9 mouse cellular contexts compared by ENCODE assay signal in the genomic region with DNA sequence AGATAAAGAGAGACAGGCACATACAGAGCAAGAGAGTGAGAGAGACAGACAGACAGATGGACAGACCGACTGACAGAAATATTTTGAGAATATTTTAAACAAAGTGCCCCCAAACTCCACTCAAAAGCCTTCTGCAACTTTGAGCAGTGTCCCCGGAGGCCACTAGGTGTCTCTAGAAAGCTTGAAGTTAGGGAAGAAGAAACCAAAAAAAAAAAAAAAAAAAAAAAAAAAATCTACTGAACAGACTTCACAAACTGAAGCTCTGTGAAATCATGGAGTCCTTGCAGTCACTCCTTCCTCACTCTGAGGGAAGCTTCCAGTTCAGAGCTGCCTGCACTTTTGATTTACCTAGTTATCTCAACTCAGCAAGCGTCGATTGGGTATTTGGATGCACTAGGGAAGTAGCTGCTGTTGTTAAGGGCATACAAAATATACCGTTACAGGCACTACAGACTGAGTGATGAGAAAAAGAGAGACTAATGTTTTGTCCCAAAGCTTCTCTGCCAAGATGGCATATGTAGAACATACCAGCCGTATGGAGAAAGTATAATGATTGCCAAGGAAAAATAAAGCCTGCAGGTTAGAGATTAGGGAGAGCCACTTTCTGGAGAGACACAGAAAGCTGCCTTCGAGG.
DNase-seq lines count a peak whose midpoint lies in the region; ATAC-seq lines count a peak whose summit lies in the region.
"Had no signal": no experiment of that assay in that cellular context is flagged by ENCODE, and none has a peak within 500 bp of the region (broad histone marks: within the 10 kb centered on the region; RNA-seq: fewer than 3 reads in every experiment).

No protein-coding gene starts in this region.

- H3K9me3 ChIP-seq in kidney, embryonic 15.5 days (replicated peaks): no peaks in the 10 kb centered on the region
- H3K9me3 ChIP-seq in heart, embryonic 13.5 days: no peaks in the 10 kb centered on the region
- H3K9me3 ChIP-seq: embryonic facial prominence, embryonic 13.5 days had no signal

- ATAC-seq in kidney, embryonic 15.5 days (replicated peaks; ENCODE audit: low FRiP score): no peak
- ATAC-seq in heart, embryonic 13.5 days (ENCODE audit: extremely low read depth, insufficient number of reproducible peaks, low FRiP score, low TSS enrichment): no peak

- H3K9ac ChIP-seq in kidney, embryonic 15.5 days: no peak overlapping the region
- H3K9ac ChIP-seq in heart, embryonic 13.5 days: no peak overlapping the region
- H3K9ac ChIP-seq: embryonic facial prominence, embryonic 13.5 days had no signal

- no peaks in the 10 kb centered on the region for H3K36me3 ChIP-seq in kidney, embryonic 15.5 days
- H3K36me3 ChIP-seq in heart, embryonic 13.5 days: no peaks in the 10 kb centered on the region
- H3K36me3 ChIP-seq: embryonic facial prominence, embryonic 13.5 days had no signal

- peak; percentile 41 for DNase-seq in kidney, adult 9 months
- DNase-seq in Muller cell, postnatal 12 days (ENCODE audit: inconsistent ontology term): peak; percentile 69
- DNase-seq in cerebellum, adult 8-10 months: peak; percentile 52
- DNase-seq in left cerebral cortex, postnatal 36 days (ENCODE audit: low spot score in 2 of 2): peak; percentile 33 to 38
- DNase-seq in retina, postnatal 7 days (ENCODE audit: low read depth, low spot score): peak; percentile 17
- no peak for DNase-seq in ovary, postnatal 36 days (ENCODE audit: low spot score)

- 56% methylated on average over 7 of the region's 7 CpGs for WGBS in kidney, embryonic 15.5 days
- WGBS in heart, embryonic 13.5 days: 38% methylated on average over 7 of the region's 7 CpGs

- H3K4me3 ChIP-seq in kidney, embryonic 15.5 days (replicated peaks): no peak overlapping the region
- no peak overlapping the region for H3K4me3 ChIP-seq in heart, embryonic 13.5 days
- H3K4me3 ChIP-seq: embryonic facial prominence, embryonic 13.5 days had no signal

- H3K27me3 ChIP-seq in kidney, embryonic 15.5 days: no peaks in the 10 kb centered on the region
- H3K27me3 ChIP-seq in heart, embryonic 13.5 days (replicated peaks): no peaks in the 10 kb centered on the region
- H3K27me3 ChIP-seq: embryonic facial prominence, embryonic 13.5 days had no signal

- no peak overlapping the region for H3K4me2 ChIP-seq in kidney, embryonic 15.5 days
- H3K4me2 ChIP-seq in heart, embryonic 13.5 days: 0 out of 2 replicates have a peak overlapping the region, but pooled peaks have one; percentile 1
- H3K4me2 ChIP-seq: embryonic facial prominence, embryonic 13.5 days had no signal

- intact Hi-C loops in left cerebral cortex, postnatal 36 days (cut with DNase I): loop anchor here (2.0 kb wide), 1 partner anchor 90 kb away; no protein-coding TSS in a partner anchor

- no peaks in the 10 kb centered on the region for H3K4me1 ChIP-seq in kidney, embryonic 15.5 days
- H3K4me1 ChIP-seq in heart, embryonic 13.5 days: peaks cover 25% of the 10 kb centered on the region

- H3K27ac ChIP-seq in kidney, embryonic 15.5 days: no peak overlapping the region
- H3K27ac ChIP-seq in heart, embryonic 13.5 days (replicated peaks): no peak overlapping the region; the same call in 1 of the 2 replicates
- H3K27ac ChIP-seq: embryonic facial prominence, embryonic 13.5 days had no signal
